Mouse (Mus musculus): Measurements from ENCODE around the gene Antxr2. TPM values are rescaled to one million over a fixed set of nuclear protein-coding genes. Genes with fewer than 3 reads are reported as not detected.

The Antxr2 gene
- polyA plus RNA-seq, 1 experiment = 0.02 TPM

GRCm38 (mm10) chr5:98027688-98028389, 3.0 kb downstream of the Antxr2 start:
- H3K4me1 ChIP-seq (ENCODE audit: control insufficient read depth) = no peaks in the 10 kb centered on the region; the same call in 1 of the 2 replicates
- no peaks in the 10 kb centered on the region for H3K9me3 ChIP-seq (ENCODE audit: control insufficient read depth, low read length)
- no peaks in the 10 kb centered on the region; the same call in 1 of the 2 replicates for H3K36me3 ChIP-seq (ENCODE audit: control insufficient read depth)
- H3K27me3 ChIP-seq (ENCODE audit: control insufficient read depth) = peaks cover 21% of the 10 kb centered on the region
- TF ChIP-seq TAL1 (IDR thresholded peaks at IDR 0.05; ENCODE audit: low read length) (no peak), GATA1 (IDR thresholded peaks at IDR 0.05; ENCODE audit: low read length) (no peak)
- H3K4me3 ChIP-seq (replicated peaks) = no peak overlapping the region

GRCm38 (mm10) chr5:98025921-98026320, 4.9 kb downstream of the Antxr2 start:
- H3K27me3 ChIP-seq (ENCODE audit: control insufficient read depth) = peaks cover 10% of the 10 kb centered on the region
- H3K9me3 ChIP-seq (ENCODE audit: control insufficient read depth, low read length) = no peaks in the 10 kb centered on the region
- TF ChIP-seq GATA1 (IDR thresholded peaks at IDR 0.05; ENCODE audit: low read length) (no peak), TAL1 (IDR thresholded peaks at IDR 0.05; ENCODE audit: low read length) (no peak)
- no peaks in the 10 kb centered on the region; the same call in 1 of the 2 replicates for H3K36me3 ChIP-seq (ENCODE audit: control insufficient read depth)
- no peaks in the 10 kb centered on the region; the same call in 1 of the 2 replicates for H3K4me1 ChIP-seq (ENCODE audit: control insufficient read depth)
- no peak overlapping the region for H3K4me3 ChIP-seq (replicated peaks)

GRCm38 (mm10) chr5:98024545-98024944, 6.3 kb downstream of the Antxr2 start:
- no peak overlapping the region for H3K4me3 ChIP-seq (replicated peaks)
- no peaks in the 10 kb centered on the region for H3K27me3 ChIP-seq (ENCODE audit: control insufficient read depth)
- no peaks in the 10 kb centered on the region for H3K9me3 ChIP-seq (ENCODE audit: control insufficient read depth, low read length)
- no peaks in the 10 kb centered on the region for H3K4me1 ChIP-seq (ENCODE audit: control insufficient read depth)
- H3K36me3 ChIP-seq (ENCODE audit: control insufficient read depth) = peaks cover 2% of the 10 kb centered on the region; the same call in 1 of the 2 replicates
- no peak for TF ChIP-seq GATA1 (IDR thresholded peaks at IDR 0.05; ENCODE audit: low read length)
- TF ChIP-seq TAL1 (IDR thresholded peaks at IDR 0.05; ENCODE audit: low read length) = no peak

- no peaks in the 10 kb centered on the region for H3K27me3 ChIP-seq (ENCODE audit: control insufficient read depth)
- peaks cover 2% of the 10 kb centered on the region; the same call in 1 of the 2 replicates for H3K36me3 ChIP-seq (ENCODE audit: control insufficient read depth)
- H3K4me3 ChIP-seq (replicated peaks) = no peak overlapping the region
- H3K9me3 ChIP-seq (ENCODE audit: control insufficient read depth, low read length) = no peaks in the 10 kb centered on the region
- TF ChIP-seq TAL1 (IDR thresholded peaks at IDR 0.05; ENCODE audit: low read length) (no peak), GATA1 (IDR thresholded peaks at IDR 0.05; ENCODE audit: low read length) (no peak)
- H3K4me1 ChIP-seq (ENCODE audit: control insufficient read depth) = no peaks in the 10 kb centered on the region
Observed at GRCm38 (mm10) chr5:98021518-98021917, 9.3 kb downstream of the Antxr2 start.

- Histone ChIP-seq H3K27me3 (ENCODE audit: control insufficient read depth) (no peaks in the 10 kb centered on the region), H3K9me3 (ENCODE audit: control insufficient read depth, low read length) (no peaks in the 10 kb centered on the region), H3K36me3 (ENCODE audit: control insufficient read depth) (peaks cover 2% of the 10 kb centered on the region; the same call in 1 of the 2 replicates), H3K4me3 (replicated peaks) (no peak overlapping the region), H3K4me1 (ENCODE audit: control insufficient read depth) (no peaks in the 10 kb centered on the region)
- TF ChIP-seq GATA1 (IDR thresholded peaks at IDR 0.05; ENCODE audit: low read length) (no peak), TAL1 (IDR thresholded peaks at IDR 0.05; ENCODE audit: low read length) (no peak)
Observed at GRCm38 (mm10) chr5:98020658-98021057, 10.2 kb downstream of the Antxr2 start.

- Histone ChIP-seq H3K27me3 (ENCODE audit: control insufficient read depth) (no peaks in the 10 kb centered on the region), H3K4me3 (replicated peaks) (no peak overlapping the region), H3K4me1 (ENCODE audit: control insufficient read depth) (no peaks in the 10 kb centered on the region), H3K36me3 (ENCODE audit: control insufficient read depth) (peaks cover 2% of the 10 kb centered on the region; the same call in 1 of the 2 replicates), H3K9me3 (ENCODE audit: control insufficient read depth, low read length) (no peaks in the 10 kb centered on the region)
- no peak for TF ChIP-seq GATA1 (IDR thresholded peaks at IDR 0.05; ENCODE audit: low read length)
- no peak for TF ChIP-seq TAL1 (IDR thresholded peaks at IDR 0.05; ENCODE audit: low read length)
Observed at GRCm38 (mm10) chr5:98019396-98019795, 11.4 kb downstream of the Antxr2 start.

- Histone ChIP-seq H3K27me3 (ENCODE audit: control insufficient read depth) (no peaks in the 10 kb centered on the region), H3K4me1 (ENCODE audit: control insufficient read depth) (no peaks in the 10 kb centered on the region), H3K36me3 (ENCODE audit: control insufficient read depth) (peaks cover 2% of the 10 kb centered on the region; the same call in 1 of the 2 replicates), H3K4me3 (replicated peaks) (no peak overlapping the region), H3K9me3 (ENCODE audit: control insufficient read depth, low read length) (no peaks in the 10 kb centered on the region)
- TF ChIP-seq GATA1 (IDR thresholded peaks at IDR 0.05; ENCODE audit: low read length) (no peak), TAL1 (IDR thresholded peaks at IDR 0.05; ENCODE audit: low read length) (no peak)
Observed at GRCm38 (mm10) chr5:98018162-98018561, 12.7 kb downstream of the Antxr2 start.

GRCm38 (mm10) chr5:98016247-98017203, 14.3 kb downstream of the Antxr2 start:
- no peak overlapping the region for H3K4me3 ChIP-seq (replicated peaks)
- H3K27me3 ChIP-seq (ENCODE audit: control insufficient read depth) = no peaks in the 10 kb centered on the region
- TF ChIP-seq TAL1 (IDR thresholded peaks at IDR 0.05; ENCODE audit: low read length) (no peak), GATA1 (IDR thresholded peaks at IDR 0.05; ENCODE audit: low read length) (no peak)
- H3K9me3 ChIP-seq (ENCODE audit: control insufficient read depth, low read length) = no peaks in the 10 kb centered on the region
- H3K4me1 ChIP-seq (ENCODE audit: control insufficient read depth) = no peaks in the 10 kb centered on the region
- peaks cover 2% of the 10 kb centered on the region; the same call in 1 of the 2 replicates for H3K36me3 ChIP-seq (ENCODE audit: control insufficient read depth)

GRCm38 (mm10) chr5:98005751-98006150, 25.1 kb downstream of the Antxr2 start:
- H3K36me3 ChIP-seq (ENCODE audit: control insufficient read depth) = no peaks in the 10 kb centered on the region; the same call in 1 of the 2 replicates
- TF ChIP-seq TAL1 (IDR thresholded peaks at IDR 0.05; ENCODE audit: low read length) = no peak
- no peak for TF ChIP-seq GATA1 (IDR thresholded peaks at IDR 0.05; ENCODE audit: low read length)
- no peaks in the 10 kb centered on the region for H3K27me3 ChIP-seq (ENCODE audit: control insufficient read depth)
- H3K4me1 ChIP-seq (ENCODE audit: control insufficient read depth) = no peaks in the 10 kb centered on the region
- H3K4me3 ChIP-seq (replicated peaks) = no peak overlapping the region
- no peaks in the 10 kb centered on the region for H3K9me3 ChIP-seq (ENCODE audit: control insufficient read depth, low read length)

All from erythroblast, embryonic 14.5 days (primary cell).